Mouse (Mus musculus): ENCODE results near the gene 1700010I14Rik.

DNA sequence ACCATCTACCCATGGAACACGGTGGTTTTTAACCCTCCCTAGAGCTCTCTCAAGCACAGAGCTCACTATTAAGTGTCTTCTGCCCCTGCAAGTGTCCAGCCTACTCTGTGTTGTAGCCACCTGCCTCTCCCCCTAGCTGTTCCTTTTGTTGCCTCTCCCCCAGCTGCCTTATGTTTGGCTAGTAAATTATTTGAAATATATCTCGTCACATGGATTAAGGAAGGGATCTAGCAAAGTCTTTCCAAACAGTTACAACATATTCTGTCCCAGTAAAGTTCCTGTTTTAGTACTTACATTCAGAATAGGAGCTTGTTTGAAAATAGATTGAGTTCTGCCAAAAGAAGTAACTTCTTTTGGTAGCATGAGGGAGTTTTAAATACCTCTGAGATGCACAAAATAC is 10.9 kb upstream of the 1700010I14Rik start:
- TF ChIP-seq CTCF (IDR thresholded peaks at IDR 0.05; ENCODE audit: control insufficient read depth, insufficient read depth, insufficient replicate concordance, low read depth, low read length) (no peak), POLR2A (IDR thresholded peaks at IDR 0.05; ENCODE audit: control insufficient read depth, low read depth, low read length) (no peak)
